Mouse (Mus musculus) lung, postnatal 0 days (tissue): ENCODE measurements at regions not wholly inside any gene's neighbourhood (a gene's known extent, or its start where the extent isn't known, plus 50 kb on each side); places are given as distances from the start of the nearest gene placed in this dataset.
A peak's percentile ranks its signal among the peaks of the same experiment; 100 is the strongest.

ENCODE experiments used
- ATAC-seq: fragments of 200-750 bp; cut with Nextera tagmentation; 2 replicates; pipeline ENCODE4 v1.8.0; 2017; ENCODE audit warnings: moderate library complexity
- DNase-seq: peaks from one replicate; pipeline ENCODE4 v3.0.0-alpha.2; 2016; ENCODE audit warnings: low spot score
- H3K27ac ChIP-seq: fragments of 300-500 bp; sonication (generic); 2 replicates; pipeline ENCODE4 v1.5.1; 2014; ENCODE audit warnings: antibody characterized with exemption, mild to moderate bottlenecking, low read length, mixed read lengths
- H3K27me3 ChIP-seq: fragments of 300-500 bp; sonication (generic); replicated peaks from 2 replicates; pipeline ENCODE4 v1.6.1; 2014; ENCODE audit warnings: low read length, mixed read lengths; ENCODE audit not compliant: insufficient read depth
- H3K36me3 ChIP-seq: fragments of 300-500 bp; sonication (generic); 2 replicates; pipeline ENCODE4 v1.6.1; 2014; ENCODE audit warnings: low read length, mixed read lengths; ENCODE audit not compliant: insufficient read depth
- H3K4me1 ChIP-seq: fragments of 300-500 bp; sonication (generic); 2 replicates; pipeline ENCODE4 v1.6.1; 2014; ENCODE audit warnings: antibody characterized with exemption, low read depth, low read length, mixed read lengths; ENCODE audit not compliant: insufficient read depth
- H3K4me2 ChIP-seq: fragments of 300-500 bp; sonication (generic); replicated peaks from 2 replicates; pipeline ENCODE4 v1.6.1; 2014; ENCODE audit warnings: low read depth, mild to moderate bottlenecking, low read length, moderate library complexity, mixed read lengths
- H3K4me3 ChIP-seq: fragments of 300-500 bp; sonication (generic); 2 replicates; pipeline ENCODE4 v1.5.1; 2014; ENCODE audit warnings: low read depth, low read length
- H3K9ac ChIP-seq: fragments of 300-500 bp; sonication (generic); replicated peaks from 2 replicates; pipeline ENCODE4 v1.6.1; 2014; ENCODE audit warnings: low read depth, mild to moderate bottlenecking
- H3K9me3 ChIP-seq: fragments of 300-500 bp; sonication (generic); 2 replicates; pipeline ENCODE4 v1.6.1; 2016; ENCODE audit warnings: low read length, mixed read lengths
- CTCF ChIP-seq: IDR thresholded peaks from 2 replicates; pipeline ENCODE4 v1.5.1; 2016; ENCODE audit warnings: antibody characterized with exemption, mild to moderate bottlenecking
- EP300 ChIP-seq: IDR thresholded peaks from 2 replicates; pipeline ENCODE4 v1.6.1; 2016; ENCODE audit warnings: antibody characterized with exemption, mild to moderate bottlenecking, control low read depth
- WGBS: fragments of 180-500 bp; shearing (Covaris S2); extraction: QIAGEN DNeasy Blood & Tissue Kit; methylation state at CpG from one replicate; pipeline ENCODE4 v1.1.7; 2014; 5-methylcytosine and 5-hydroxymethylcytosine counted together

GRCm38 (mm10) chr5:133027590-133027989 is 484.4 kb upstream of the Auts2 start:
- H3K9ac ChIP-seq, result no peak overlapping the region
- DNase-seq, result no peak
- H3K4me3 ChIP-seq, result no peak overlapping the region
- no peak overlapping the region for H3K27ac ChIP-seq
- no peaks in the 10 kb centered on the region for H3K36me3 ChIP-seq
- ATAC-seq, result no peak
- no peaks in the 10 kb centered on the region for H3K27me3 ChIP-seq
- no peaks in the 10 kb centered on the region; the same call in 1 of the 2 replicates for H3K9me3 ChIP-seq
- no peak overlapping the region for H3K4me2 ChIP-seq
- no peaks in the 10 kb centered on the region for H3K4me1 ChIP-seq
- TF ChIP-seq EP300 (no peak), CTCF (peak; percentile 30; the same call in 1 of the 2 replicates)
- WGBS, result 89% methylated on average over 4 of the region's 4 CpGs

GRCm38 (mm10) chr5:133025121-133025520 is 482.0 kb upstream of the Auts2 start:
- H3K36me3 ChIP-seq, result no peaks in the 10 kb centered on the region
- WGBS, result 80% methylated on average over 4 of the region's 4 CpGs
- no peak overlapping the region for H3K9ac ChIP-seq

GRCm38 (mm10) chr5:133020821-133021220 is 477.7 kb upstream of the Auts2 start:
- ATAC-seq, result peak; percentile 70
- Histone ChIP-seq H3K9ac (no peak overlapping the region), H3K4me3 (no peak overlapping the region), H3K4me1 (no peaks in the 10 kb centered on the region), H3K9me3 (no peaks in the 10 kb centered on the region), H3K4me2 (no peak overlapping the region), H3K27me3 (no peaks in the 10 kb centered on the region), H3K36me3 (no peaks in the 10 kb centered on the region), H3K27ac (no peak overlapping the region)
- peak; percentile 49; the same call in 1 of the 2 replicates for TF ChIP-seq EP300
- TF ChIP-seq CTCF, result no peak
- DNase-seq, result peak; percentile 43

More at GRCm38 (mm10) chr5:133025121-133025520, 482.0 kb upstream of the Auts2 start:
- H3K27me3 ChIP-seq, result no peaks in the 10 kb centered on the region
- H3K9me3 ChIP-seq, result no peaks in the 10 kb centered on the region; the same call in 1 of the 2 replicates
- no peaks in the 10 kb centered on the region for H3K4me1 ChIP-seq
- no peak overlapping the region for H3K4me3 ChIP-seq
- ATAC-seq (no peak), DNase-seq (no peak)
- no peak overlapping the region for H3K4me2 ChIP-seq
- TF ChIP-seq EP300 (no peak), CTCF (no peak)
- no peak overlapping the region for H3K27ac ChIP-seq

GRCm38 (mm10) chr5:133020116-133020515 is 477.0 kb upstream of the Auts2 start:
- ATAC-seq (no peak), DNase-seq (no peak)
- Histone ChIP-seq H3K27me3 (no peaks in the 10 kb centered on the region), H3K4me1 (no peaks in the 10 kb centered on the region), H3K9ac (no peak overlapping the region), H3K4me3 (no peak overlapping the region), H3K36me3 (no peaks in the 10 kb centered on the region), H3K4me2 (no peak overlapping the region), H3K9me3 (no peaks in the 10 kb centered on the region), H3K27ac (no peak overlapping the region)
- TF ChIP-seq CTCF, result no peak
- TF ChIP-seq EP300, result no peak
- WGBS, result 36% methylated on average over 1 of the region's 1 CpGs

DNA sequence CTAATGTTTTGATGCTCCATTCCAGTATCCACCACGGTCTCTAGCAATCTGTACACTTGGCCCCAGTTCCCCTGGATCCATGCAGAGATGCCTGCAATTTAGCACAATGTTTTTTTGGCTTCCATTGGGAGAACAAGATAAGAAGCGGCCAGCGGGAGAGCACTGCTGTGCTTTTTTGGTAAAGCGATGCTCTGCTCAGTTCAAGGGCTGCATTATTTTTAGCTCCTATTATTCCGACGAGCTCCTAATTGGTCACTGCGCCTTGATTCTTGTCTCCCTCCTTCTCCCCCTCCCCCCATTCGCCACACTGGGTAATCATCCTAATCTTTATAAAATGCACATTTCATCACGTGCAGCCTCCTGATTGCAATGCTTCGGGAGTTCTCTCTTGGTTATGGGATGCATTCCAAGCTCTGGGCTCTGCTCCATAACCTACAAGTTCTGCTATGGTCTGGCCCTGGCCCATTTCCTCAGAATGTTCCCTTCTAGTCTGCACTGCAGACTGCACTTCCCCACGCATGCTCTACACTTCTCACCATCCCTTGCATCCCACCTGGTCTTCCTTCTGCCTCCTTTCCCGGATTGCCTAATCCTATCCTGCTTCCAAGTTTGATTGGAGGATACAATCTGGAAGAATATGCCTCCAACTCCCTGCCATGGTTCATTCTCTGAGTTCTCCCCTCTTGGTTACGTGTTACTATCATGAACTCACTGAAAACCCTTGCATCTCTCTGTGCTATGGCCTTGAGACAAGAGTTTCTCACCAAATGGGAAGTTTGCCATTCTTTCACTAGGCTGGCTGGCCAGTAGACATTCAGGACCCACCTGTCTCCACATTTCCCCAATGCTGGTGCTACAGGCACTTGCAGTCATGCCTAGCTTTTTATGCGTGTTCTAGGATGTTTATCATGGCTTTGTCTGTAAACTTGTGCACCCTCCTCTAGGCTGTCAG is 467.8 kb upstream of the Auts2 start:
- H3K27me3 ChIP-seq, result no peaks in the 10 kb centered on the region
- H3K4me2 ChIP-seq, result no peak overlapping the region
- no peaks in the 10 kb centered on the region for H3K9me3 ChIP-seq
- no peak overlapping the region for H3K4me3 ChIP-seq
- H3K27ac ChIP-seq, result no peak overlapping the region
- H3K36me3 ChIP-seq, result no peaks in the 10 kb centered on the region
- WGBS, result 69% methylated on average over 14 of the region's 14 CpGs
- no peak for TF ChIP-seq EP300
- TF ChIP-seq CTCF, result no peak
- ATAC-seq, result no peak
- no peaks in the 10 kb centered on the region for H3K4me1 ChIP-seq
- H3K9ac ChIP-seq, result no peak overlapping the region
- DNase-seq, result no peak

- H3K9me3 ChIP-seq, result no peaks in the 10 kb centered on the region
- no peaks in the 10 kb centered on the region for H3K4me1 ChIP-seq
- DNase-seq, result no peak
- no peak overlapping the region for H3K4me3 ChIP-seq
- TF ChIP-seq EP300 (no peak), CTCF (no peak)
- H3K4me2 ChIP-seq, result no peak overlapping the region
- ATAC-seq, result no peak
- no peak overlapping the region for H3K9ac ChIP-seq
- no peaks in the 10 kb centered on the region for H3K36me3 ChIP-seq
- H3K27ac ChIP-seq, result no peak overlapping the region
- H3K27me3 ChIP-seq, result no peaks in the 10 kb centered on the region
- WGBS, result 94% methylated on average over 7 of the region's 7 CpGs
Measured at GRCm38 (mm10) chr5:132982866-132983265, 439.7 kb upstream of the Auts2 start.
